Mouse (Mus musculus) thymus, postnatal 4 days (tissue): ENCODE measurements around the gene Gad1.

Experiments used
- DNase-seq: peaks from one replicate; pipeline ENCODE4 v3.0.0; 2021

Gad1 gene

GRCm38 (mm10) chr2:70552772-70553171 is at the start of gene Gad1:
Gad1 (plus strand) TSS chr2:70553072.
- DNase-seq: no peak

GRCm38 (mm10) chr2:70503436-70503835 is 49.4 kb upstream of the Gad1 start:
- DNase-seq: no peak

- DNase-seq: no peak
These were observed 47.6 kb upstream of the Gad1 start for GRCm38 (mm10) chr2:70505229-70505628.

- no peak for DNase-seq
These were observed 47.0 kb upstream of the Gad1 start for GRCm38 (mm10) chr2:70505896-70506295.

GRCm38 (mm10) chr2:70506372-70506771 is 46.5 kb upstream of the Gad1 start:
- no peak for DNase-seq

- DNase-seq: no peak
These were observed 44.4 kb upstream of the Gad1 start, which contains the start of gene Erich2 for GRCm38 (mm10) chr2:70508496-70508895. Erich2 (plus strand) TSS chr2:70508819.

- peak; percentile 30 for DNase-seq
These were observed 43.7 kb upstream of the Gad1 start for GRCm38 (mm10) chr2:70509021-70509632.

GRCm38 (mm10) chr2:70538283-70538682 is 14.6 kb upstream of the Gad1 start:
- peak; percentile 75 for DNase-seq

- no peak for DNase-seq
These were observed 2.2 kb upstream of the Gad1 start for GRCm38 (mm10) chr2:70550671-70551070.

- no peak for DNase-seq
These were observed 1.4 kb upstream of the Gad1 start for GRCm38 (mm10) chr2:70551446-70551845.

- DNase-seq: no peak
These were observed 739 bp upstream of the Gad1 start for GRCm38 (mm10) chr2:70552067-70552598.

- DNase-seq: no peak
These were observed 954 bp downstream of the Gad1 start for GRCm38 (mm10) chr2:70553826-70554225.

- DNase-seq: peak; percentile 80
These were observed 5.4 kb downstream of the Gad1 start for GRCm38 (mm10) chr2:70558112-70558842.

- DNase-seq: no peak
These were observed 6.1 kb downstream of the Gad1 start for GRCm38 (mm10) chr2:70558843-70559451.

- peak; percentile 94 for DNase-seq
These were observed 6.6 kb downstream of the Gad1 start for GRCm38 (mm10) chr2:70559520-70559919.

- peak; percentile 72 for DNase-seq
These were observed 8.4 kb downstream of the Gad1 start for GRCm38 (mm10) chr2:70561077-70561795.

- DNase-seq: no peak
These were observed 9.2 kb downstream of the Gad1 start for GRCm38 (mm10) chr2:70562011-70562491.

- DNase-seq: no peak
These were observed 9.7 kb downstream of the Gad1 start for GRCm38 (mm10) chr2:70562611-70562980.

GRCm38 (mm10) chr2:70562981-70563671 is 10.3 kb downstream of the Gad1 start:
- DNase-seq: no peak

- DNase-seq: no peak
These were observed 11.1 kb downstream of the Gad1 start for GRCm38 (mm10) chr2:70563721-70564645.

GRCm38 (mm10) chr2:70564646-70565315 is 11.9 kb downstream of the Gad1 start:
- no peak for DNase-seq
